Mouse (Mus musculus): ENCODE measurements around the gene Nlgn3. TPM values are rescaled to one million over a fixed set of nuclear protein-coding genes. Genes with fewer than 3 reads are reported as not detected.
"Not testable (repeated sequence)": the region's sequence is repeated elsewhere in the genome, so short reads cannot be mapped to it uniquely, and the experiment has no call there.

Gene Nlgn3
- polyA plus RNA-seq, 1 experiment from 2014 or later = 11.1 TPM

- 71% methylated on average over 4 of the region's 4 CpGs for WGBS
- H3K27ac ChIP-seq; H3K27me3 ChIP-seq (ENCODE audit: poor library complexity, severe bottlenecking); H3K36me3 ChIP-seq (replicated peaks); H3K4me3 ChIP-seq; H3K9me3 ChIP-seq; DNase-seq (ENCODE audit: extremely low spot score, low spot score); H3K4me1 ChIP-seq: not testable (repeated sequence)
Measured at GRCm38 (mm10) chrX:101358902-101359301, 59.9 kb downstream of the Nlgn3 start.

- Histone ChIP-seq H3K9me3 (no peaks in the 10 kb centered on the region), H3K27ac (no peak overlapping the region), H3K4me3 (no peak overlapping the region), H3K4me1 (no peaks in the 10 kb centered on the region), H3K27me3 (ENCODE audit: poor library complexity, severe bottlenecking) (peaks cover 39% of the 10 kb centered on the region), H3K36me3 (replicated peaks) (no peaks in the 10 kb centered on the region)
- 82% methylated on average over 7 of the region's 7 CpGs for WGBS
- no peak for DNase-seq (ENCODE audit: extremely low spot score, low spot score)
Measured at GRCm38 (mm10) chrX:101369001-101369400, 70.0 kb downstream of the Nlgn3 start.

GRCm38 (mm10) chrX:101370573-101370972 lies 71.6 kb downstream of the Nlgn3 start:
- Histone ChIP-seq H3K4me1 (no peaks in the 10 kb centered on the region), H3K4me3 (no peak overlapping the region), H3K27me3 (ENCODE audit: poor library complexity, severe bottlenecking) (peaks cover 49% of the 10 kb centered on the region), H3K27ac (no peak overlapping the region), H3K36me3 (replicated peaks) (no peaks in the 10 kb centered on the region), H3K9me3 (no peaks in the 10 kb centered on the region)
- DNase-seq (ENCODE audit: extremely low spot score, low spot score) = no peak
- WGBS = 72% methylated on average over 3 of the region's 3 CpGs

GRCm38 (mm10) chrX:101372946-101373345 lies 74.0 kb downstream of the Nlgn3 start:
- Histone ChIP-seq H3K4me3 (no peak overlapping the region), H3K9me3 (no peaks in the 10 kb centered on the region), H3K27ac (no peak overlapping the region), H3K27me3 (ENCODE audit: poor library complexity, severe bottlenecking) (peaks cover 72% of the 10 kb centered on the region), H3K36me3 (replicated peaks) (no peaks in the 10 kb centered on the region), H3K4me1 (no peaks in the 10 kb centered on the region)
- WGBS = 80% methylated on average over 5 of the region's 5 CpGs
- no peak for DNase-seq (ENCODE audit: extremely low spot score, low spot score)

Other genes starting within 250 kb of the Nlgn3 start
- gene Tex11, start 239.5 kb upstream of the Nlgn3 start, polyA plus RNA-seq (2016; fragmentation: Nextera tagmentation; extraction: Ambion mirVana) = not detected in 2 replicates
- gene Slc7a3, start 213.1 kb upstream of the Nlgn3 start, polyA plus RNA-seq (2016; fragmentation: Nextera tagmentation; extraction: Ambion mirVana) = 0.99 and 1.4 TPM in 2 replicates
- 68.5 and 71.1 TPM in 2 replicates for gene Snx12, start 76.6 kb upstream of the Nlgn3 start, polyA plus RNA-seq (2016; fragmentation: Nextera tagmentation; extraction: Ambion mirVana)
- gene Foxo4, start 44.6 kb upstream of the Nlgn3 start, polyA plus RNA-seq (2016; fragmentation: Nextera tagmentation; extraction: Ambion mirVana) = 1.8 and 1.9 TPM in 2 replicates
- gene Gm614, start 35.2 kb upstream of the Nlgn3 start, polyA plus RNA-seq (2016; fragmentation: Nextera tagmentation; extraction: Ambion mirVana) = not detected in 2 replicates
- gene Il2rg, start 30.9 kb upstream of the Nlgn3 start, polyA plus RNA-seq (2016; fragmentation: Nextera tagmentation; extraction: Ambion mirVana) = 2.0 and 2.7 TPM in 2 replicates
- not detected in 2 replicates for gene Gm20489, start 30.1 kb upstream of the Nlgn3 start, polyA plus RNA-seq (2016; fragmentation: Nextera tagmentation; extraction: Ambion mirVana)
- gene Med12, start 25.1 kb upstream of the Nlgn3 start, polyA plus RNA-seq (2016; fragmentation: Nextera tagmentation; extraction: Ambion mirVana) = 33.8 and 38.6 TPM in 2 replicates
- gene Gjb1, start 77.2 kb downstream of the Nlgn3 start, polyA plus RNA-seq (2016; fragmentation: Nextera tagmentation; extraction: Ambion mirVana) = not detected in 2 replicates
- gene Zmym3, start 121.7 kb downstream of the Nlgn3 start, polyA plus RNA-seq (2016; fragmentation: Nextera tagmentation; extraction: Ambion mirVana) = 20.4 and 24.2 TPM in 2 replicates
- 639 and 665 TPM in 2 replicates for gene Nono, start 130.2 kb downstream of the Nlgn3 start, polyA plus RNA-seq (2016; fragmentation: Nextera tagmentation; extraction: Ambion mirVana)
- gene Itgb1bp2, start 149.9 kb downstream of the Nlgn3 start, polyA plus RNA-seq (2016; fragmentation: Nextera tagmentation; extraction: Ambion mirVana) = 2.0 and 2.1 TPM in 2 replicates
- gene Taf1, start 233.6 kb downstream of the Nlgn3 start, polyA plus RNA-seq (2016; fragmentation: Nextera tagmentation; extraction: Ambion mirVana) = 22.9 and 23.0 TPM in 2 replicates

Data from forebrain, embryonic 10.5 days (tissue).